Mouse (Mus musculus) testis, adult 2 months (tissue): ENCODE data around the gene Mpi.

Experiments used
- CTCF ChIP-seq: fragments of 200-500 bp; IDR thresholded peaks from 2 replicates; pipeline ENCODE4 v1.5.1; 2012; ENCODE audit warnings: low read depth, mild to moderate bottlenecking, inconsistent platforms, low read length, moderate library complexity; ENCODE audit not compliant: control insufficient read depth, insufficient read depth, insufficient replicate concordance
- POLR2A ChIP-seq: fragments of 200-500 bp; IDR thresholded peaks from 2 replicates; pipeline ENCODE4 v1.6.1; 2012; ENCODE audit warnings: low read depth, mild to moderate bottlenecking, inconsistent platforms, low read length, moderate library complexity; ENCODE audit not compliant: control insufficient read depth

DNA sequence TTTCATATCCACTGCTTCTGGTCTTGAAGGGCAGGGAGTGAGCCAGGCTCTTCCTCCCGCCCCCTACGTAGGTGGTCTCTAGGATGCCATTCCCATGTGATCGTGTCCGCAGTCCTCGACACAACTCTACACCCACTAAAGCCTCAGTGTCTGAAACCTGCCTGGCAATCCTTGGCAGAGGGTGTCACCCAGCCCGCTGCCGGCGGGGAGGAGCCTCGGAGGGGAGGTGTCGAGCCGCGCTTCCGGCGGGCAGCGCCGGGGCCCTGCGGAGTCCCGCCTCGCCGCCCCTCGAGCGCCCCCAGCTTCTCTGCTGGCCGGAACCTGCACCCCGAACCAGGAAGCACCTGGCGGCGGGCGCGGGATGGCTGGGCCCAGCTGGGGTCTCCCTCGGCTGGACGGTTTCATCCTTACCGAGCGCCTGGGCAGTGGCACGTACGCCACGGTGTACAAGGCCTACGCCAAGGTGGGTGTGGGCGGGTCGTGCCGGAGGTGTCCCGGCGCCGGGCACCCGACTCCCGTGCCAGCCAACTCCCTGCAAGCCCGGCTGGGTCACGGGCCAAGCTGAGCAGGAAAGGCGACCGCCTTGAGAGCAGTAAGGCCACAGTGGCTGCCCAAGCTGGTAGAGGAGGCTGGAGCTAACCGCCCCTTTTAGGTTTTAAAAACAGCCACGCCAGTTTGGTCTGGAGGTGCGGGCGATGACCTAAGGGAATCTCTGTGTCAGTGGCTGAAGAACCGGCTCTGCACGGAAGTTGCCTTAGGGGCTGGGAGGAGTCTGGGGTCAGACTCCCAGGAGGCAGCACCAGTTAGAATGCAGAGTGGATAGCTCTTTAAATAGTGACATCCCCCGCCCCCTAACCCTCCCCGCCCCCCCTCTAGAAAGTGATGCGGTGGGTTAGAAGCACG, 36.9 kb upstream of the Mpi start, which contains the start of gene Ulk3:
- TF ChIP-seq CTCF (no peak), POLR2A (no peak)
